In the genomic region with DNA sequence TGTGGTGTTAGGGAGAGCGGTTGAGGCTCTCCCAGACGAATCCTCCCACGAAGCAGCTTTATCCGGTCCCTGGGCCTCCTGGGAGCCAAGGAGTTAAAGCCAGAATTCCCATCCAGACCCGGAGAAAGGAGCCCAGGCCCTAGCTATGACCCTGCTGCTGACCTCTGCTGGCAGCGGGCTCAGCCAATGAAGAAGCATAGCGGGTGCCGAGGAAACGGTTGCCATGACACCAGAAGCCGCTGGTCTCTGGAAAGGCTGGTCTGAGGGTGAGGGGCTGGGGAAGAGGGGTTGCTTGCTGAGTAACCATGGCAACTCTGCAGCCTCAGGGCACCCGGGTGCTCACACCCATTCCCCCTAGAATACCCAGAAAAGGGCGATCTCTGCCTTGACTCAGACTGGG, we compare ENCODE assay signal across 10 mouse cellular contexts. TPM values are rescaled to one million over a fixed set of nuclear protein-coding genes. Genes with fewer than 3 reads are reported as not detected.
A peak's percentile ranks its signal among the peaks of the same experiment; 100 is the strongest.
DNase-seq lines count a peak whose midpoint lies in the region; ATAC-seq and TF ChIP-seq lines count a peak whose summit lies in the region.
"Had no signal": no experiment of that assay in that cellular context is flagged by ENCODE, and none has a peak within 500 bp of the region (broad histone marks: within the 10 kb centered on the region; RNA-seq: fewer than 3 reads in every experiment).

No protein-coding gene starts in this region.

- intact Hi-C loops in heart, adult 2 months (cut with DNase I) = no loop called here

- no peaks in the 10 kb centered on the region for H3K79me2 ChIP-seq in heart, adult 2 months (replicated peaks; ENCODE audit: control insufficient read depth, insufficient read depth, low read length)

- H3K4me3 ChIP-seq in heart, embryonic 10.5 days = no peak overlapping the region
- no peak overlapping the region for H3K4me3 ChIP-seq in heart, adult 2 months
- H3K4me3 ChIP-seq in hindbrain, embryonic 16.5 days (ENCODE audit: low read length) = no peak overlapping the region
- no peak overlapping the region for H3K4me3 ChIP-seq in neural tube, embryonic 12.5 days

- no peak for TF ChIP-seq POLR2A in heart, adult 2 months (IDR thresholded peaks at IDR 0.05; ENCODE audit: insufficient read depth, low read depth, low read length)

- peak overlapping the region; percentile 19 for H3K4me2 ChIP-seq in hindbrain, embryonic 16.5 days (ENCODE audit: low read length)
- peak overlapping the region; percentile 34 for H3K4me2 ChIP-seq in neural tube, embryonic 12.5 days (replicated peaks)

- TF ChIP-seq EP300 in heart, adult 2 months (IDR thresholded peaks at IDR 0.05; ENCODE audit: insufficient read depth, low read depth, low read length) = no peak

- peaks cover 4% of the 10 kb centered on the region for H3K27me3 ChIP-seq in heart, embryonic 10.5 days (ENCODE audit: insufficient read depth, poor library complexity, severe bottlenecking)
- H3K27me3 ChIP-seq in heart, adult 2 months (ENCODE audit: control insufficient read depth, insufficient read depth, low read length) = no peaks in the 10 kb centered on the region
- H3K27me3 ChIP-seq in hindbrain, embryonic 16.5 days (replicated peaks; ENCODE audit: control insufficient read depth, insufficient read depth, low read length) = no peaks in the 10 kb centered on the region
- H3K27me3 ChIP-seq in neural tube, embryonic 12.5 days (replicated peaks) = no peaks in the 10 kb centered on the region

- no peak for DNase-seq in heart, embryonic 10.5 days (ENCODE audit: low spot score)
- DNase-seq in heart, adult 2 months = no peak
- peak; percentile 85 for DNase-seq in embryo, embryonic 9.5 days (ENCODE audit: extremely low spot score)
- no peak for DNase-seq in layer of hippocampus, adult 18-20 months (ENCODE audit: low spot score in 2 of 2)
- DNase-seq in adipocyte (ENCODE audit: low spot score) = no peak
- no peak for DNase-seq in thymus, postnatal 0 days (ENCODE audit: low spot score)

- H3K27ac ChIP-seq in heart, embryonic 10.5 days = 0 out of 2 replicates have a peak overlapping the region, but pooled peaks have one; percentile 25
- no peak overlapping the region for H3K27ac ChIP-seq in heart, adult 2 months
- H3K27ac ChIP-seq in hindbrain, embryonic 16.5 days (ENCODE audit: low read depth, low read length) = peak overlapping the region; percentile 80
- H3K27ac ChIP-seq in neural tube, embryonic 12.5 days = peak overlapping the region; percentile 46
- H3K27ac ChIP-seq: kidney, postnatal 0 days had no signal

- H3K4me1 ChIP-seq in heart, embryonic 10.5 days = 0 out of 2 replicates have a peak, but pooled peaks cover 6% of the 10 kb centered on the region
- H3K4me1 ChIP-seq in heart, adult 2 months (ENCODE audit: control insufficient read depth, insufficient read depth, low read length) = no peaks in the 10 kb centered on the region
- H3K4me1 ChIP-seq in hindbrain, embryonic 16.5 days (ENCODE audit: control insufficient read depth, insufficient read depth, low read depth, low read length) = peaks cover 19% of the 10 kb centered on the region
- peaks cover 18% of the 10 kb centered on the region for H3K4me1 ChIP-seq in neural tube, embryonic 12.5 days

- no peaks in the 10 kb centered on the region for H3K36me3 ChIP-seq in heart, embryonic 10.5 days
- H3K36me3 ChIP-seq in heart, adult 2 months (ENCODE audit: control insufficient read depth, insufficient read depth, low read length) = no peaks in the 10 kb centered on the region
- no peaks in the 10 kb centered on the region for H3K36me3 ChIP-seq in hindbrain, embryonic 16.5 days (ENCODE audit: control insufficient read depth, insufficient read depth, low read length)
- H3K36me3 ChIP-seq in neural tube, embryonic 12.5 days = no peaks in the 10 kb centered on the region

- H3K9me3 ChIP-seq in heart, embryonic 10.5 days = peaks cover 29% of the 10 kb centered on the region
- H3K9me3 ChIP-seq in hindbrain, embryonic 16.5 days (ENCODE audit: control insufficient read depth, low read length) = no peaks in the 10 kb centered on the region
- H3K9me3 ChIP-seq in neural tube, embryonic 12.5 days = peaks cover 11% of the 10 kb centered on the region

- TF ChIP-seq CTCF in heart, adult 2 months (IDR thresholded peaks at IDR 0.05) = no peak

- H3K9ac ChIP-seq in heart, adult 2 months (ENCODE audit: low read depth, low read length) = no peak overlapping the region
- H3K9ac ChIP-seq in hindbrain, embryonic 16.5 days (ENCODE audit: low read depth, low read length) = peak overlapping the region; percentile 41; the same call in 1 of the 2 replicates
- no peak overlapping the region for H3K9ac ChIP-seq in neural tube, embryonic 12.5 days

- peak; percentile 77 for ATAC-seq in hindbrain, embryonic 16.5 days
- peak; percentile 88 for ATAC-seq in neural tube, embryonic 12.5 days (ENCODE audit: low FRiP score, low read depth)

- WGBS in heart, embryonic 10.5 days = 13% methylated on average over 12 of the region's 12 CpGs
- WGBS in heart, adult 2 months = 19% methylated on average over 12 of the region's 12 CpGs
- WGBS in hindbrain, embryonic 16.5 days = 2% methylated on average over 12 of the region's 12 CpGs
- WGBS in neural tube, embryonic 12.5 days = 2% methylated on average over 12 of the region's 12 CpGs

RNA-seq across cellular contexts. Expression of gene Ptprs, which starts 11.7 kb away (rescaled TPM):
- polyA plus RNA-seq in heart, embryonic 10.5 days (2016; fragmentation: Nextera tagmentation; extraction: Ambion mirVana) = 50.4 and 73.5 TPM in 2 replicates
- 10 to 100 TPM; 41.7 to 47.5 TPM for total RNA-seq in heart, adult 2 months (2021)
- 86.8 and 91.1 TPM in 2 replicates for polyA plus RNA-seq in heart, adult 2 months (2012; rRNA removed)
- 229 and 264 TPM in 2 replicates for polyA plus RNA-seq in hindbrain, embryonic 16.5 days (2015; fragmentation: Nextera tagmentation; extraction: Ambion mirVana)
- 294 and 314 TPM in 2 replicates for polyA plus RNA-seq in neural tube, embryonic 12.5 days (2016; fragmentation: Nextera tagmentation; extraction: Ambion mirVana)
- 100 to 1,000 TPM; 608 to 624 TPM for total RNA-seq in layer of hippocampus, adult 18-20 months (2021)
- 24.2 and 29.9 TPM in 2 replicates for polyA plus RNA-seq in thymus, postnatal 0 days (2015; fragmentation: Nextera tagmentation; extraction: Ambion mirVana)

RNA-seq across cellular contexts. Expression of gene Znrf4, which starts 24.2 kb away (rescaled TPM):
- not detected in 2 replicates for polyA plus RNA-seq in heart, embryonic 10.5 days (2016; fragmentation: Nextera tagmentation; extraction: Ambion mirVana)
- not detected for total RNA-seq in heart, adult 2 months (2021)
- polyA plus RNA-seq in heart, adult 2 months (2012; rRNA removed) = 0.29 and 0.64 TPM in 2 replicates
- not detected in 2 replicates for polyA plus RNA-seq in hindbrain, embryonic 16.5 days (2015; fragmentation: Nextera tagmentation; extraction: Ambion mirVana)
- polyA plus RNA-seq in neural tube, embryonic 12.5 days (2016; fragmentation: Nextera tagmentation; extraction: Ambion mirVana) = not detected in 2 replicates
- total RNA-seq in layer of hippocampus, adult 18-20 months (2021) = not detected
- polyA plus RNA-seq in thymus, postnatal 0 days (2015; fragmentation: Nextera tagmentation; extraction: Ambion mirVana) = not detected in 2 replicates
- total RNA-seq: megakaryocyte progenitor cell, adult 5-6 weeks had no signal
- polyA plus RNA-seq: kidney, postnatal 0 days had no signal
